ENCODE assay signal across 8 mouse cellular contexts in genomic region chr4:100779695-100780094, GRCm38 (mm10). TPM values are rescaled to one million over a fixed set of nuclear protein-coding genes. Genes with fewer than 3 reads are reported as not detected.
DNase-seq lines count a peak whose midpoint lies in the region; ATAC-seq and TF ChIP-seq lines count a peak whose summit lies in the region.
"Had no signal": no experiment of that assay in that cellular context is flagged by ENCODE, and none has a peak within 500 bp of the region (broad histone marks: within the 10 kb centered on the region; RNA-seq: fewer than 3 reads in every experiment).

No protein-coding gene starts in this region.

- peaks cover 21% of the 10 kb centered on the region; the same call in 1 of the 2 replicates for H3K4me1 ChIP-seq in forebrain, postnatal 0 days (ENCODE audit: insufficient read depth)
- H3K4me1 ChIP-seq in midbrain, embryonic 11.5 days (ENCODE audit: control insufficient read depth, insufficient read depth, low read length), result peaks cover 39% of the 10 kb centered on the region

- WGBS in forebrain, postnatal 0 days, result 22% methylated on average over 5 of the region's 5 CpGs
- WGBS in midbrain, embryonic 11.5 days, result 2% methylated on average over 5 of the region's 5 CpGs

- TF ChIP-seq CTCF in forebrain, postnatal 0 days (IDR thresholded peaks at IDR 0.05; ENCODE audit: low read depth), result no peak

- H3K9me3 ChIP-seq in forebrain, postnatal 0 days (ENCODE audit: low read length), result no peaks in the 10 kb centered on the region
- no peaks in the 10 kb centered on the region for H3K9me3 ChIP-seq in midbrain, embryonic 11.5 days (ENCODE audit: control insufficient read depth, low read length)

- no peaks in the 10 kb centered on the region for H3K27me3 ChIP-seq in forebrain, postnatal 0 days (ENCODE audit: insufficient read depth, low read length)
- no peaks in the 10 kb centered on the region for H3K27me3 ChIP-seq in midbrain, embryonic 11.5 days (ENCODE audit: control insufficient read depth, insufficient read depth, low read length)

- H3K4me2 ChIP-seq in forebrain, postnatal 0 days (ENCODE audit: low read depth), result peak overlapping the region; percentile 96
- H3K4me2 ChIP-seq in midbrain, embryonic 11.5 days, result peak overlapping the region; percentile 79

- H3K4me3 ChIP-seq in forebrain, postnatal 0 days (ENCODE audit: low read depth, low read length), result peak overlapping the region; percentile 60
- peak overlapping the region; percentile 63 for H3K4me3 ChIP-seq in midbrain, embryonic 11.5 days (ENCODE audit: low read depth, low read length)

- no peaks in the 10 kb centered on the region for H3K36me3 ChIP-seq in forebrain, postnatal 0 days (ENCODE audit: insufficient read depth)
- H3K36me3 ChIP-seq in midbrain, embryonic 11.5 days (ENCODE audit: control insufficient read depth, insufficient read depth, low read length), result no peaks in the 10 kb centered on the region

- DNase-seq in ES-CJ7 (ENCODE audit: low read depth, low spot score), result peak; percentile 23
- DNase-seq in brain, adult 2 months (ENCODE audit: low read depth, low spot score), result peak; percentile 28
- peak; percentile 29 for DNase-seq in forebrain, postnatal 0 days
- no peak for DNase-seq in midbrain, embryonic 11.5 days (ENCODE audit: low spot score, missing footprints)
- no peak for DNase-seq in layer of hippocampus, adult 9-11 months
- DNase-seq in gastrocnemius, adult 8-10 months (ENCODE audit: low spot score in 2 of 2), result no peak
- DNase-seq in cerebellum, adult 9-10 months, result no peak
- DNase-seq: layer of hippocampus, postnatal 36 days had no signal

- no peak overlapping the region for H3K9ac ChIP-seq in forebrain, postnatal 0 days
- H3K9ac ChIP-seq in midbrain, embryonic 11.5 days (ENCODE audit: low read length), result peak overlapping the region; percentile 91

- ATAC-seq in forebrain, postnatal 0 days, result no peak
- no peak for ATAC-seq in midbrain, embryonic 11.5 days (ENCODE audit: low FRiP score)

- no peak overlapping the region for H3K27ac ChIP-seq in forebrain, postnatal 0 days (ENCODE audit: low read depth, low read length)
- H3K27ac ChIP-seq in midbrain, embryonic 11.5 days (ENCODE audit: low read depth, low read length), result no peak overlapping the region

RNA-seq across cellular contexts. Expression of gene Cachd1, which starts 3.2 kb away (rescaled TPM):
- total RNA-seq in forebrain, postnatal 0 days (2014; rRNA removed), result 12.2 and 16.9 TPM in 2 replicates
- 7.6 and 12.9 TPM in 2 replicates for polyA plus RNA-seq in forebrain, postnatal 0 days (2015; fragmentation: Nextera tagmentation; extraction: Ambion mirVana)
- 36.3 and 39.0 TPM in 2 replicates for polyA plus RNA-seq in midbrain, embryonic 11.5 days (2014; fragmentation: Nextera tagmentation; extraction: Ambion mirVana)
- 10 to 100 TPM in 1 of 4 experiments, 1 to 10 TPM in 3; 3.0 to 10.7 (median 5.8) TPM for total RNA-seq in gastrocnemius, adult 8-10 months (2022)

Comparison
In these comparisons a context has a peak if more than half of its experiments do, and no peak if none do; other contexts are left out.
1. DNase-seq: peak in ES-CJ7 (single experiment), brain, adult 2 months (single experiment) and forebrain, postnatal 0 days (single experiment); none in midbrain, embryonic 11.5 days (single experiment), layer of hippocampus, adult 9-11 months (single experiment), gastrocnemius, adult 8-10 months (0 of 2) and cerebellum, adult 9-10 months (single experiment).